Mouse (Mus musculus): ENCODE measurements at regions not wholly inside any gene's neighbourhood (a gene's known extent, or its start where the extent isn't known, plus 50 kb on each side); places are given as distances from the start of the nearest gene placed in this dataset.

GRCm38 (mm10) chr6:141097338-141098122, 151.5 kb upstream of the Pde3a start:
- Histone ChIP-seq H3K4me1 (no peaks in the 10 kb centered on the region), H3K4me2 (replicated peaks) (no peak overlapping the region), H3K27me3 (no peaks in the 10 kb centered on the region), H3K36me3 (no peaks in the 10 kb centered on the region), H3K9me3 (replicated peaks) (no peaks in the 10 kb centered on the region), H3K9ac (no peak overlapping the region), H3K4me3 (no peak overlapping the region), H3K27ac (no peak overlapping the region)
- ATAC-seq (ENCODE audit: low FRiP score), result no peak
- WGBS, result 68% methylated on average over 13 of the region's 13 CpGs

GRCm38 (mm10) chr6:141118287-141118686, 130.8 kb upstream of the Pde3a start:
- no peak overlapping the region for H3K4me2 ChIP-seq (replicated peaks)
- WGBS, result 69% methylated on average over 5 of the region's 5 CpGs
- no peaks in the 10 kb centered on the region for H3K27me3 ChIP-seq
- no peak overlapping the region for H3K9ac ChIP-seq
- H3K9me3 ChIP-seq (replicated peaks), result no peaks in the 10 kb centered on the region
- H3K36me3 ChIP-seq, result no peaks in the 10 kb centered on the region
- H3K4me1 ChIP-seq, result no peaks in the 10 kb centered on the region
- no peak overlapping the region for H3K27ac ChIP-seq
- ATAC-seq (ENCODE audit: low FRiP score), result no peak
- H3K4me3 ChIP-seq, result no peak overlapping the region

GRCm38 (mm10) chr6:141126614-141127396, 122.3 kb upstream of the Pde3a start:
- H3K9ac ChIP-seq, result no peak overlapping the region
- H3K4me1 ChIP-seq, result no peaks in the 10 kb centered on the region
- no peak for ATAC-seq (ENCODE audit: low FRiP score)
- no peaks in the 10 kb centered on the region for H3K36me3 ChIP-seq
- H3K27ac ChIP-seq, result no peak overlapping the region
- H3K9me3 ChIP-seq (replicated peaks), result no peaks in the 10 kb centered on the region
- no peak overlapping the region for H3K4me2 ChIP-seq (replicated peaks)
- no peak overlapping the region for H3K4me3 ChIP-seq
- no peaks in the 10 kb centered on the region for H3K27me3 ChIP-seq
- 64% methylated on average over 10 of the region's 10 CpGs for WGBS

GRCm38 (mm10) chr6:141129596-141129995, 119.5 kb upstream of the Pde3a start:
- 95% methylated on average over 1 of the region's 1 CpGs for WGBS
- H3K36me3 ChIP-seq, result no peaks in the 10 kb centered on the region
- no peaks in the 10 kb centered on the region for H3K27me3 ChIP-seq
- H3K4me2 ChIP-seq (replicated peaks), result no peak overlapping the region
- ATAC-seq (ENCODE audit: low FRiP score), result no peak
- no peaks in the 10 kb centered on the region for H3K9me3 ChIP-seq (replicated peaks)
- H3K9ac ChIP-seq, result no peak overlapping the region
- H3K27ac ChIP-seq, result no peak overlapping the region
- no peak overlapping the region for H3K4me3 ChIP-seq
- no peaks in the 10 kb centered on the region for H3K4me1 ChIP-seq

GRCm38 (mm10) chr6:141134176-141134575, 114.9 kb upstream of the Pde3a start:
- no peaks in the 10 kb centered on the region for H3K27me3 ChIP-seq
- no peak overlapping the region for H3K4me3 ChIP-seq
- H3K4me2 ChIP-seq (replicated peaks), result no peak overlapping the region
- H3K4me1 ChIP-seq, result peaks cover 3% of the 10 kb centered on the region; the same call in 1 of the 2 replicates
- H3K27ac ChIP-seq, result no peak overlapping the region
- H3K36me3 ChIP-seq, result no peaks in the 10 kb centered on the region
- whole genome bisulfite sequencing, result 68% methylated on average over 6 of the region's 6 CpGs
- no peaks in the 10 kb centered on the region for H3K9me3 ChIP-seq (replicated peaks)
- H3K9ac ChIP-seq, result no peak overlapping the region
- no peak for ATAC-seq (ENCODE audit: low FRiP score)

- no peak for ATAC-seq (ENCODE audit: low FRiP score)
- Histone ChIP-seq H3K27me3 (no peaks in the 10 kb centered on the region), H3K4me3 (no peak overlapping the region), H3K4me2 (replicated peaks) (no peak overlapping the region), H3K4me1 (peaks cover 3% of the 10 kb centered on the region; the same call in 1 of the 2 replicates), H3K36me3 (no peaks in the 10 kb centered on the region), H3K9me3 (replicated peaks) (no peaks in the 10 kb centered on the region), H3K9ac (no peak overlapping the region), H3K27ac (no peak overlapping the region)
- 70% methylated on average over 12 of the region's 12 CpGs for WGBS
Measured at GRCm38 (mm10) chr6:141136664-141137375, 112.2 kb upstream of the Pde3a start.

GRCm38 (mm10) chr6:141141016-141141415, 108.1 kb upstream of the Pde3a start:
- ATAC-seq (ENCODE audit: low FRiP score), result no peak
- no peak overlapping the region for H3K9ac ChIP-seq
- H3K27me3 ChIP-seq, result no peaks in the 10 kb centered on the region
- H3K27ac ChIP-seq, result no peak overlapping the region
- no peak overlapping the region for H3K4me3 ChIP-seq
- H3K4me2 ChIP-seq (replicated peaks), result no peak overlapping the region
- WGBS, result 93% methylated on average over 22 of the region's 22 CpGs
- H3K36me3 ChIP-seq, result no peaks in the 10 kb centered on the region
- H3K9me3 ChIP-seq (replicated peaks), result no peaks in the 10 kb centered on the region
- H3K4me1 ChIP-seq, result peaks cover 3% of the 10 kb centered on the region; the same call in 1 of the 2 replicates

- WGBS, result 70% methylated on average over 5 of the region's 5 CpGs
- ATAC-seq (ENCODE audit: low FRiP score), result no peak
- no peaks in the 10 kb centered on the region for H3K36me3 ChIP-seq
- H3K27ac ChIP-seq, result no peak overlapping the region
- H3K9me3 ChIP-seq (replicated peaks), result no peaks in the 10 kb centered on the region
- no peak overlapping the region for H3K4me2 ChIP-seq (replicated peaks)
- no peaks in the 10 kb centered on the region for H3K4me1 ChIP-seq
- H3K4me3 ChIP-seq, result no peak overlapping the region
- no peaks in the 10 kb centered on the region for H3K27me3 ChIP-seq
- no peak overlapping the region for H3K9ac ChIP-seq
Measured at GRCm38 (mm10) chr6:141148417-141149169, 100.5 kb upstream of the Pde3a start.

GRCm38 (mm10) chr6:141149170-141149917, 99.7 kb upstream of the Pde3a start:
- Histone ChIP-seq H3K4me3 (no peak overlapping the region), H3K36me3 (no peaks in the 10 kb centered on the region), H3K9ac (no peak overlapping the region), H3K4me1 (no peaks in the 10 kb centered on the region), H3K9me3 (replicated peaks) (no peaks in the 10 kb centered on the region), H3K27ac (no peak overlapping the region), H3K27me3 (no peaks in the 10 kb centered on the region), H3K4me2 (replicated peaks) (no peak overlapping the region)
- no peak for ATAC-seq (ENCODE audit: low FRiP score)
- WGBS, result 92% methylated on average over 12 of the region's 12 CpGs

GRCm38 (mm10) chr6:141159326-141159725, 89.7 kb upstream of the Pde3a start:
- H3K4me3 ChIP-seq, result no peak overlapping the region
- 90% methylated on average over 5 of the region's 5 CpGs for WGBS
- H3K4me1 ChIP-seq, result no peaks in the 10 kb centered on the region
- no peak for ATAC-seq (ENCODE audit: low FRiP score)
- H3K36me3 ChIP-seq, result no peaks in the 10 kb centered on the region
- H3K9ac ChIP-seq, result no peak overlapping the region
- no peak overlapping the region for H3K4me2 ChIP-seq (replicated peaks)
- H3K27ac ChIP-seq, result no peak overlapping the region
- no peaks in the 10 kb centered on the region for H3K27me3 ChIP-seq
- peaks cover 5% of the 10 kb centered on the region; the same call in 1 of the 2 replicates for H3K9me3 ChIP-seq (replicated peaks)

GRCm38 (mm10) chr6:141161626-141162233, 87.3 kb upstream of the Pde3a start:
- H3K9ac ChIP-seq, result no peak overlapping the region
- H3K4me2 ChIP-seq (replicated peaks), result no peak overlapping the region
- no peaks in the 10 kb centered on the region for H3K36me3 ChIP-seq
- no peak overlapping the region for H3K27ac ChIP-seq
- H3K27me3 ChIP-seq, result no peaks in the 10 kb centered on the region
- WGBS, result 81% methylated on average over 3 of the region's 3 CpGs
- no peak overlapping the region for H3K4me3 ChIP-seq
- H3K4me1 ChIP-seq, result no peaks in the 10 kb centered on the region
- no peak for ATAC-seq (ENCODE audit: low FRiP score)
- H3K9me3 ChIP-seq (replicated peaks), result no peaks in the 10 kb centered on the region; the same call in 1 of the 2 replicates

Measured in hindbrain, embryonic 12.5 days (tissue).